In genomic region chr11:76821353-76821752, GRCm38 (mm10) we compare ENCODE assay signal across 22 mouse cellular contexts. TPM values are rescaled to one million over a fixed set of nuclear protein-coding genes. Genes with fewer than 3 reads are reported as not detected.
DNase-seq lines count a peak whose midpoint lies in the region; ATAC-seq and TF ChIP-seq lines count a peak whose summit lies in the region.
"Had no signal": no experiment of that assay in that cellular context is flagged by ENCODE, and none has a peak within 500 bp of the region (broad histone marks: within the 10 kb centered on the region; RNA-seq: fewer than 3 reads in every experiment).

No protein-coding gene starts in this region.

- H3K36me3 ChIP-seq in G1E (replicated peaks): peaks cover 74% of the 10 kb centered on the region
- H3K36me3 ChIP-seq in liver, embryonic 11.5 days (ENCODE audit: control insufficient read depth, insufficient read depth, low read length): no peaks in the 10 kb centered on the region
- no peaks in the 10 kb centered on the region for H3K36me3 ChIP-seq in liver, embryonic 15.5 days (replicated peaks)
- H3K36me3 ChIP-seq in stomach, embryonic 15.5 days: no peaks in the 10 kb centered on the region
- no peaks in the 10 kb centered on the region for H3K36me3 ChIP-seq in hindbrain, embryonic 12.5 days
- H3K36me3 ChIP-seq: embryonic facial prominence, embryonic 13.5 days; heart, embryonic 15.5 days; hindbrain, embryonic 10.5 days; hindbrain, embryonic 15.5 days had no signal

- H3K27ac ChIP-seq in liver, embryonic 11.5 days (ENCODE audit: low read depth, low read length): no peak overlapping the region
- H3K27ac ChIP-seq in liver, embryonic 15.5 days (replicated peaks): no peak overlapping the region
- H3K27ac ChIP-seq in stomach, embryonic 15.5 days: peak overlapping the region; percentile 40; the same call in 1 of the 2 replicates
- H3K27ac ChIP-seq in hindbrain, embryonic 12.5 days: no peak overlapping the region
- H3K27ac ChIP-seq: embryonic facial prominence, embryonic 13.5 days; forebrain, embryonic 13.5 days; heart, adult 2 months; heart, embryonic 15.5 days; hindbrain, embryonic 10.5 days; hindbrain, embryonic 15.5 days had no signal

- no peak overlapping the region for H3K4me2 ChIP-seq in liver, embryonic 11.5 days
- H3K4me2 ChIP-seq in liver, embryonic 15.5 days: no peak overlapping the region
- no peak overlapping the region for H3K4me2 ChIP-seq in stomach, embryonic 15.5 days
- H3K4me2 ChIP-seq in hindbrain, embryonic 12.5 days (replicated peaks): no peak overlapping the region
- H3K4me2 ChIP-seq: embryonic facial prominence, embryonic 13.5 days; forebrain, embryonic 13.5 days; heart, embryonic 11.5 days; heart, embryonic 15.5 days; hindbrain, embryonic 15.5 days had no signal

- peak; percentile 49 for ATAC-seq in G1E (ENCODE audit: extremely low read depth, insufficient number of reproducible peaks, low FRiP score, poor library complexity, severe bottlenecking)
- peak; percentile 74 for ATAC-seq in liver, embryonic 11.5 days (replicated peaks; ENCODE audit: low FRiP score)
- peak; percentile 84 for ATAC-seq in liver, embryonic 15.5 days (ENCODE audit: insufficient read depth)
- no peak; the same call in 1 of the 2 replicates for ATAC-seq in stomach, embryonic 15.5 days (ENCODE audit: insufficient read depth, low FRiP score, low read depth)
- ATAC-seq in hindbrain, embryonic 12.5 days (ENCODE audit: low FRiP score): no peak
- ATAC-seq: forebrain, embryonic 13.5 days; forebrain, postnatal 0 days had no signal

- H3K9me3 ChIP-seq in G1E (replicated peaks): no peaks in the 10 kb centered on the region
- H3K9me3 ChIP-seq in liver, embryonic 11.5 days (ENCODE audit: control insufficient read depth, low read length): no peaks in the 10 kb centered on the region
- H3K9me3 ChIP-seq in liver, embryonic 15.5 days (replicated peaks): no peaks in the 10 kb centered on the region
- H3K9me3 ChIP-seq in stomach, embryonic 15.5 days: no peaks in the 10 kb centered on the region
- H3K9me3 ChIP-seq in hindbrain, embryonic 12.5 days (replicated peaks): no peaks in the 10 kb centered on the region
- H3K9me3 ChIP-seq: embryonic facial prominence, embryonic 13.5 days; forebrain, embryonic 13.5 days; heart, embryonic 15.5 days; hindbrain, embryonic 10.5 days; hindbrain, embryonic 15.5 days had no signal

- no peak overlapping the region for H3K9ac ChIP-seq in liver, embryonic 11.5 days (ENCODE audit: low read depth, low read length)
- H3K9ac ChIP-seq in liver, embryonic 15.5 days: no peak overlapping the region
- no peak overlapping the region for H3K9ac ChIP-seq in stomach, embryonic 15.5 days
- H3K9ac ChIP-seq in hindbrain, embryonic 12.5 days: no peak overlapping the region
- H3K9ac ChIP-seq: embryonic facial prominence, embryonic 13.5 days; forebrain, embryonic 13.5 days; forebrain, postnatal 0 days; heart, embryonic 15.5 days; hindbrain, embryonic 15.5 days had no signal

- no peaks in the 10 kb centered on the region for H3K27me3 ChIP-seq in G1E (ENCODE audit: insufficient read depth, low read length)
- H3K27me3 ChIP-seq in liver, embryonic 11.5 days (replicated peaks; ENCODE audit: control insufficient read depth, insufficient read depth, low read length): no peaks in the 10 kb centered on the region
- H3K27me3 ChIP-seq in liver, embryonic 15.5 days: no peaks in the 10 kb centered on the region
- H3K27me3 ChIP-seq in stomach, embryonic 15.5 days (replicated peaks): no peaks in the 10 kb centered on the region
- no peaks in the 10 kb centered on the region for H3K27me3 ChIP-seq in hindbrain, embryonic 12.5 days
- H3K27me3 ChIP-seq: embryonic facial prominence, embryonic 13.5 days; forebrain, embryonic 13.5 days; heart, embryonic 15.5 days; hindbrain, embryonic 15.5 days had no signal

- H3K4me1 ChIP-seq in G1E (ENCODE audit: insufficient read depth, low read depth, low read length): peaks cover 79% of the 10 kb centered on the region
- H3K4me1 ChIP-seq in liver, embryonic 11.5 days (replicated peaks; ENCODE audit: control insufficient read depth, insufficient read depth, low read length): peaks cover 9% of the 10 kb centered on the region
- H3K4me1 ChIP-seq in liver, embryonic 15.5 days (replicated peaks): peaks cover 34% of the 10 kb centered on the region
- peaks cover 10% of the 10 kb centered on the region; the same call in 1 of the 2 replicates for H3K4me1 ChIP-seq in stomach, embryonic 15.5 days
- no peaks in the 10 kb centered on the region; the same call in 1 of the 2 replicates for H3K4me1 ChIP-seq in hindbrain, embryonic 12.5 days
- H3K4me1 ChIP-seq: forebrain, embryonic 13.5 days; hindbrain, embryonic 10.5 days; hindbrain, embryonic 15.5 days had no signal

- intact Hi-C loops in heart, postnatal 10 days (cut with DNase I): no loop called here

- 50% methylated on average over 3 of the region's 3 CpGs for WGBS in liver, embryonic 11.5 days
- WGBS in liver, embryonic 15.5 days (ENCODE audit: insufficient replicate concordance): 36% methylated on average over 3 of the region's 3 CpGs
- 49% methylated on average over 3 of the region's 3 CpGs for WGBS in stomach, embryonic 15.5 days
- WGBS in hindbrain, embryonic 12.5 days: 81% methylated on average over 3 of the region's 3 CpGs

- no peak overlapping the region; the same call in 1 of the 2 replicates for H3K4me3 ChIP-seq in G1E (ENCODE audit: low read depth, low read length)
- H3K4me3 ChIP-seq in liver, embryonic 11.5 days (ENCODE audit: low read depth, low read length): no peak overlapping the region
- no peak overlapping the region for H3K4me3 ChIP-seq in liver, embryonic 15.5 days (replicated peaks)
- H3K4me3 ChIP-seq in stomach, embryonic 15.5 days (replicated peaks): no peak overlapping the region
- H3K4me3 ChIP-seq in hindbrain, embryonic 12.5 days: no peak overlapping the region
- H3K4me3 ChIP-seq: embryonic facial prominence, embryonic 13.5 days; forebrain, embryonic 13.5 days; heart, adult 2 months; heart, embryonic 15.5 days; hindbrain, embryonic 10.5 days; hindbrain, embryonic 15.5 days had no signal

- TF ChIP-seq CTCF in G1E (IDR thresholded peaks at IDR 0.05; ENCODE audit: low read depth, low read length): no peak

- no peak for DNase-seq in G1E (ENCODE audit: low spot score)
- no peak for DNase-seq in liver, embryonic 11.5 days (ENCODE audit: low spot score)
- DNase-seq in urinary bladder, postnatal 4 days (ENCODE audit: low spot score in 2 of 2): no peak
- DNase-seq in adrenal gland, postnatal 10 days: no peak
- no peak for DNase-seq in heart, postnatal 10 days
- DNase-seq: adrenal gland, adult 2 months; adrenal gland, postnatal 36 days; cerebellum, adult 11-12 months; cerebellum, adult 9-10 months; cerebellum, postnatal 36 days; forebrain, postnatal 0 days; gastrocnemius, postnatal 14 days; heart, adult 2 months had no signal

RNA-seq across cellular contexts. Expression of gene Cpd, which starts 25.5 kb away (rescaled TPM):
- total RNA-seq in G1E (2014; fragmentation: Nextera tagmentation) (421 and 456 TPM in 2 replicates), G1E (2017) (152 and 167 TPM in 2 replicates)
- polyA plus RNA-seq in G1E (2012): 49.7 and 52.1 TPM in 2 replicates
- 14.4 and 14.5 TPM in 2 replicates for polyA plus RNA-seq in liver, embryonic 11.5 days (2014; fragmentation: Nextera tagmentation; extraction: Ambion mirVana)
- polyA plus RNA-seq in liver, embryonic 15.5 days (2015; fragmentation: Nextera tagmentation; extraction: Ambion mirVana): 4.7 and 4.8 TPM in 2 replicates
- 12.5 and 13.3 TPM in 2 replicates for polyA plus RNA-seq in stomach, embryonic 15.5 days (2015; fragmentation: Nextera tagmentation; extraction: Ambion mirVana)
- polyA plus RNA-seq in hindbrain, embryonic 12.5 days (2016; fragmentation: Nextera tagmentation; extraction: Ambion mirVana): 15.4 and 15.6 TPM in 2 replicates
- 10 to 100 TPM; 46.2 to 57.9 TPM for total RNA-seq in adrenal gland, postnatal 10 days (2021)
- 10 to 100 TPM; 66.5 to 71.9 TPM for total RNA-seq in heart, postnatal 10 days (2021)

RNA-seq across cellular contexts. Expression of gene Gosr1, which starts 58.0 kb away (rescaled TPM):
- total RNA-seq in G1E (2014; fragmentation: Nextera tagmentation): 39.1 and 52.7 TPM in 2 replicates
- 39.0 and 41.9 TPM in 2 replicates for total RNA-seq in G1E (2017)
- polyA plus RNA-seq in G1E (2012): 1.4 and 2.7 TPM in 2 replicates
- 24.4 and 27.3 TPM in 2 replicates for polyA plus RNA-seq in liver, embryonic 11.5 days (2014; fragmentation: Nextera tagmentation; extraction: Ambion mirVana)
- polyA plus RNA-seq in liver, embryonic 15.5 days (2015; fragmentation: Nextera tagmentation; extraction: Ambion mirVana): 10.1 and 11.0 TPM in 2 replicates
- polyA plus RNA-seq in stomach, embryonic 15.5 days (2015; fragmentation: Nextera tagmentation; extraction: Ambion mirVana): 24.1 and 27.8 TPM in 2 replicates
- polyA plus RNA-seq in hindbrain, embryonic 12.5 days (2016; fragmentation: Nextera tagmentation; extraction: Ambion mirVana): 29.5 and 30.4 TPM in 2 replicates
- total RNA-seq in adrenal gland, postnatal 10 days (2021): 10 to 100 TPM; 62.1 to 64.9 TPM
- total RNA-seq in heart, postnatal 10 days (2021): 10 to 100 TPM; 30.7 to 32.9 TPM

Comparison
In these comparisons a context has a peak if more than half of its experiments do, and no peak if none do; other contexts are left out.
1. ATAC-seq: peak in G1E (single experiment), liver, embryonic 11.5 days (single experiment) and liver, embryonic 15.5 days (single experiment); none in stomach, embryonic 15.5 days (single experiment) and hindbrain, embryonic 12.5 days (single experiment).